Mouse (Mus musculus) hematopoietic stem cell, adult 5-6 weeks (primary cell): ENCODE measurements at regions not wholly inside any gene's neighbourhood (a gene's known extent, or its start where the extent isn't known, plus 50 kb on each side); places are given as distances from the start of the nearest gene placed in this dataset.

ENCODE experiments used
- ATAC-seq, 2 experiments: fragments of 125-278 bp in 1 of 2; replicated peaks in 1 of 2; 2 replicates each; pipeline ENCODE4 v1.8.0; 2016 to 2017; ENCODE audit warnings: inconsistent platforms in 2 of 2, mild to moderate bottlenecking in 2 of 2, moderate number of reproducible peaks in 2 of 2, low read depth in 1 of 2, moderate TSS enrichment in 1 of 2; ENCODE audit not compliant: low FRiP score in 2 of 2, poor library complexity in 2 of 2, severe bottlenecking in 2 of 2, insufficient read depth in 1 of 2, low TSS enrichment in 1 of 2

- no peak for ATAC-seq
These were observed 378.5 kb upstream of the Nt5c1b start for GRCm38 (mm10) chr12:9991305-9991704.

- no peak for ATAC-seq
These were observed 374.1 kb upstream of the Nt5c1b start for GRCm38 (mm10) chr12:9995670-9996069.

GRCm38 (mm10) chr12:9996455-9997189 is 373.2 kb upstream of the Nt5c1b start:
- ATAC-seq: 0 out of 4 replicates have a peak, but pooled peaks have one; percentile 7 to 15

GRCm38 (mm10) chr12:9997190-9997561 is 372.6 kb upstream of the Nt5c1b start:
- peak; percentile 76 to 85 for ATAC-seq

- no peak for ATAC-seq
These were observed 372.2 kb upstream of the Nt5c1b start for GRCm38 (mm10) chr12:9997571-9997970.

- no peak for ATAC-seq
These were observed 369.8 kb upstream of the Nt5c1b start for GRCm38 (mm10) chr12:9999933-10000332.

- ATAC-seq: peak; percentile 81 to 87
These were observed 361.3 kb upstream of the Nt5c1b start for GRCm38 (mm10) chr12:10008473-10008872.

- ATAC-seq: no peak
These were observed 352.8 kb upstream of the Nt5c1b start for GRCm38 (mm10) chr12:10016710-10017581.

GRCm38 (mm10) chr12:10035479-10035878 is 334.3 kb upstream of the Nt5c1b start:
- ATAC-seq: no peak

- ATAC-seq: no peak
These were observed 307.7 kb upstream of the Nt5c1b start for GRCm38 (mm10) chr12:10062006-10062514.

GRCm38 (mm10) chr12:10078341-10078740 is 291.4 kb upstream of the Nt5c1b start:
- ATAC-seq: no peak

- no peak for ATAC-seq
These were observed 290.3 kb upstream of the Nt5c1b start for GRCm38 (mm10) chr12:10079482-10079881.

GRCm38 (mm10) chr12:10112874-10113453 is 256.8 kb upstream of the Nt5c1b start:
- ATAC-seq: no peak

- ATAC-seq: no peak
These were observed 247.7 kb upstream of the Nt5c1b start for GRCm38 (mm10) chr12:10122102-10122501.

GRCm38 (mm10) chr12:10127995-10128573 is 241.7 kb upstream of the Nt5c1b start:
- ATAC-seq: no peak

GRCm38 (mm10) chr12:10134141-10134540 is 235.6 kb upstream of the Nt5c1b start:
- no peak for ATAC-seq

GRCm38 (mm10) chr12:10135915-10136314 is 233.9 kb upstream of the Nt5c1b start:
- ATAC-seq: no peak

- no peak for ATAC-seq
These were observed 229.6 kb upstream of the Nt5c1b start for GRCm38 (mm10) chr12:10140131-10140530.
